Mouse (Mus musculus) CH12.LX (cell line): Measurements from ENCODE around the gene Mrpl54. TPM values are rescaled to one million over a fixed set of nuclear protein-coding genes. Genes with fewer than 3 reads are reported as not detected.

Source experiments
- DNase-seq: peaks from one replicate; pipeline ENCODE4 v3.0.0-alpha.2; 2013; ENCODE audit errors: extremely low read depth
- H3K27ac ChIP-seq: 2 replicates; pipeline ENCODE4 v1.5.1; 2012; ENCODE audit warnings: low read depth, mild to moderate bottlenecking, control low read depth, moderate library complexity; ENCODE audit not compliant: insufficient read depth
- H3K27me3 ChIP-seq: replicated peaks from 2 replicates; pipeline ENCODE3; 2012; ENCODE audit warnings: inconsistent platforms
- H3K36me3 ChIP-seq, 2 experiments: replicated peaks in 1 of 2; 2 replicates each; pipeline versions ENCODE3 to v1.6.1; 2012; ENCODE audit warnings: inconsistent platforms in 1 of 2, low read length in 1 of 2, mild to moderate bottlenecking in 1 of 2, mixed read lengths in 1 of 2, moderate library complexity in 1 of 2; ENCODE audit not compliant: control insufficient read depth in 1 of 2, insufficient read depth in 1 of 2
- H3K4me1 ChIP-seq, 2 experiments: 2 replicates each; pipeline ENCODE4 v1.6.1; 2012; ENCODE audit warnings: inconsistent platforms in 1 of 2, moderate library complexity in 1 of 2; ENCODE audit not compliant: insufficient read depth in 2 of 2, control insufficient read depth in 1 of 2
- H3K4me2 ChIP-seq: 2 replicates; pipeline ENCODE4 v1.6.1; 2012; ENCODE audit warnings: low read depth, mild to moderate bottlenecking, control low read depth; ENCODE audit not compliant: poor library complexity, insufficient read depth, severe bottlenecking
- H3K4me3 ChIP-seq, 3 experiments: fragments of 150-350 bp in 1 of 3; sonication (generic) in 1 of 3; replicated peaks in 1 of 3; 2 replicates each; pipeline versions ENCODE3 to v1.5.1; 2011 to 2012; ENCODE audit warnings: low read depth in 2 of 3, low read length in 2 of 3, mild to moderate bottlenecking in 2 of 3, moderate library complexity in 2 of 3, control low read depth in 1 of 3, improper control_type of control experiment in 1 of 3, inconsistent platforms in 1 of 3, mixed read lengths in 1 of 3; ENCODE audit not compliant: poor library complexity in 1 of 3
- H3K79me2 ChIP-seq: replicated peaks from 2 replicates; pipeline ENCODE4 v1.6.1; 2012; ENCODE audit warnings: mild to moderate bottlenecking, moderate library complexity; ENCODE audit not compliant: control insufficient read depth, poor library complexity, insufficient read depth, severe bottlenecking; ENCODE audit errors: extremely low read depth
- H3K9ac ChIP-seq: 2 replicates; pipeline ENCODE4 v1.6.1; 2012; ENCODE audit warnings: low read depth, mild to moderate bottlenecking, control low read depth, moderate library complexity; ENCODE audit not compliant: insufficient read depth
- H3K9me3 ChIP-seq: replicated peaks from 2 replicates; pipeline ENCODE3; 2012; ENCODE audit warnings: low read length, inconsistent platforms, mixed read lengths
- CHD2 ChIP-seq: IDR thresholded peaks from 2 replicates; pipeline ENCODE4 v1.6.1; 2011; ENCODE audit warnings: low read length, improper control_type of control experiment
- CTCF ChIP-seq, 2 experiments: IDR thresholded peaks in 1 of 2; conservative IDR thresholded peaks in 1 of 2; 2 replicates each; pipeline ENCODE4 v1.5.1; 2011 to 2012; ENCODE audit warnings: low read depth in 2 of 2, low read length in 2 of 2, improper control_type of control experiment in 1 of 2, inconsistent platforms in 1 of 2, mild to moderate bottlenecking in 1 of 2, moderate library complexity in 1 of 2
- E2F4 ChIP-seq: IDR thresholded peaks from 2 replicates; pipeline ENCODE4 v1.6.1; 2011; ENCODE audit warnings: low read depth, low read length, improper control_type of control experiment; ENCODE audit not compliant: insufficient replicate concordance
- GABPA ChIP-seq: IDR thresholded peaks from 2 replicates; pipeline ENCODE4 v1.6.1; 2012; ENCODE audit warnings: low read depth, low read length, improper control_type of control experiment, inconsistent platforms; ENCODE audit not compliant: insufficient replicate concordance
- JUND ChIP-seq: conservative IDR thresholded peaks from 2 replicates; pipeline ENCODE4 v1.6.1; 2011; ENCODE audit warnings: low read depth, low read length, improper control_type of control experiment
- KAT2A ChIP-seq: IDR thresholded peaks from 2 replicates; pipeline ENCODE4 v1.6.1; 2012; ENCODE audit warnings: low read length, improper control_type of control experiment, inconsistent platforms; ENCODE audit not compliant: insufficient replicate concordance
- MAFK ChIP-seq: IDR thresholded peaks from 2 replicates; pipeline ENCODE4 v1.6.1; 2011; ENCODE audit warnings: low read length, improper control_type of control experiment; ENCODE audit not compliant: insufficient replicate concordance
- NRF1 ChIP-seq: IDR thresholded peaks from 2 replicates; pipeline ENCODE4 v1.6.1; 2014; ENCODE audit warnings: low read depth, mild to moderate bottlenecking, inconsistent platforms, low read length, improper control_type of control experiment, moderate library complexity
- SMC3 ChIP-seq: IDR thresholded peaks from 2 replicates; pipeline ENCODE4 v1.6.1; 2011; ENCODE audit warnings: low read depth, low read length, improper control_type of control experiment
- TCF12 ChIP-seq: IDR thresholded peaks from 2 replicates; pipeline ENCODE4 v1.6.1; 2014; ENCODE audit warnings: low read depth, mild to moderate bottlenecking, inconsistent platforms, low read length, improper control_type of control experiment
- USF1 ChIP-seq: IDR thresholded peaks from 2 replicates; pipeline ENCODE4 v1.6.1; 2014; ENCODE audit warnings: low read depth, mild to moderate bottlenecking, inconsistent platforms, low read length, improper control_type of control experiment
- ZC3H11A ChIP-seq: IDR thresholded peaks from 2 replicates; pipeline ENCODE4 v1.6.1; 2012; ENCODE audit warnings: low read depth, mild to moderate bottlenecking, inconsistent platforms, low read length, improper control_type of control experiment
- ZMIZ1 ChIP-seq: IDR thresholded peaks from 2 replicates; pipeline ENCODE4 v1.6.1; 2012; ENCODE audit warnings: low read depth, mild to moderate bottlenecking, inconsistent platforms, low read length, improper control_type of control experiment
- ZNF384 ChIP-seq: IDR thresholded peaks from 2 replicates; pipeline ENCODE4 v1.6.1; 2012; ENCODE audit warnings: low read depth, low read length, improper control_type of control experiment, inconsistent platforms
- dilution Hi-C: fragments of 300-500 bp; cut with MboI; formaldehyde crosslinking; loops from 2 replicates; pipeline ENCODE4 v1.14.3; 2020; ENCODE audit warnings: low sequenced_read_pairs; ENCODE audit not compliant: extremely low pct_unique_long_range_greater_than_20kb, extremely low pct_ligation_motif_present
- in situ Hi-C: fragments of 300-500 bp; cut with MboI; formaldehyde crosslinking; loops from 3 replicates; pipeline ENCODE4 v1.14.3; 2019; ENCODE audit warnings: low sequenced_read_pairs, low pct_ligation_motif_present, low pct_unique_long_range_greater_than_20kb, mixed read lengths
- polyA plus RNA-seq: library from polyadenylated mRNA; unstranded; fragments of >175 nt; gene quantifications from 2 replicates; pipeline ENCODE4 v1.2.1, GENCODE M21; 2012; ENCODE audit warnings: low read depth; ENCODE audit not compliant: insufficient read length
- total RNA-seq, 2 experiments: library from RNA; depleted of rRNA; stranded (reverse); fragments of 300-350 nt in 1 of 2; fragments of >200 nt in 1 of 2; gene quantifications; 2 replicates each; pipeline ENCODE4 v1.2.3; 2012 to 2014

The Mrpl54 gene
- total and polyA plus RNA-seq, 3 experiments = 104 to 167 (median 128) TPM

DNA sequence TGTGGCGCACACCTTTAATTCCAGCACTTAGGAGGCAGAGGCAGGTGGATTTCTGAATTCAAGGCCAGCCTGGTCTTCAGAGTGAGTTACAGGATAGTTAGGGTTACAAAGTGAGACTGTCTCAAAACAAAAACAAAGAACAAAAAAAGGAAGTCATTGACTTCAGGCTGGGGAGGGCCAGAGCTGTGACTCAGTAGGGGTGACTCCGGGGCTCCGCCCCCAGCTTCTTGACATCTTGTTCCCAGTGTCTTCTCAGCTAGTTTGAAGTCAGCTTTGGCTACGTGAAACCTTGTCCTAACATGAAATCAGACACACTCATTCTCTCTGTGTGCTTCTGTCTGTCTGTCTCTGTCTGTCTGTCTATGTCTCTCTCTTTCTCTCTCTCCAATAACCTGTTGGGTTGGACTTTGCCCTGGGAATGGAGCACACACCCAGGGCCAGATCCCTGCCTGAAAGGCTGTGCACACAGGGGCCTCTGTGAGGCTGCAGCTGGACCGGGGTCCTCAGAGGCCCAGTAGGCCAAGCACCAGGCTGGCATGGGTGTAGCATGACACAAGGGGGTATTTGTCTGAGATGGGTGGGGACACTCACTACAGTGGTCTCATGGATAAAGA lies 45.2 kb downstream of the Mrpl54 start:
- TF ChIP-seq MAFK (no peak), USF1 (no peak), ZNF384 (no peak), GABPA (no peak), JUND (no peak), ZC3H11A (no peak), CHD2 (no peak), NRF1 (no peak), ZMIZ1 (no peak)
- H3K27ac ChIP-seq = no peak overlapping the region
- peaks cover 13% of the 10 kb centered on the region for H3K9me3 ChIP-seq
- no peak for DNase-seq
- H3K9ac ChIP-seq = no peak overlapping the region
- no peaks in the 10 kb centered on the region for H3K79me2 ChIP-seq
- no peak overlapping the region for H3K4me2 ChIP-seq
- peaks cover 0 to 11% of the 10 kb centered on the region in 2 experiments; a peak in 2 of 4 replicates for H3K4me1 ChIP-seq
- H3K36me3 ChIP-seq = no peaks in the 10 kb centered on the region
- in situ Hi-C loops (no loop called here), dilution Hi-C loops (no loop called here)
- H3K27me3 ChIP-seq = no peaks in the 10 kb centered on the region
- no peak overlapping the region for H3K4me3 ChIP-seq

GRCm38 (mm10) chr10:81217964-81218363 lies 48.8 kb downstream of the Mrpl54 start:
- Histone ChIP-seq H3K4me3 (no peak overlapping the region), H3K9ac (no peak overlapping the region), H3K4me1 (peaks cover 0 to 13% of the 10 kb centered on the region in 2 experiments; a peak in 2 of 4 replicates), H3K79me2 (no peaks in the 10 kb centered on the region), H3K4me2 (no peak overlapping the region), H3K27ac (no peak overlapping the region)
- in situ Hi-C loops (no loop called here), dilution Hi-C loops (no loop called here)
- no peak for TF ChIP-seq ZC3H11A
- TF ChIP-seq ZMIZ1 = no peak
- no peak for TF ChIP-seq KAT2A
- no peak for TF ChIP-seq GABPA
- no peak for TF ChIP-seq TCF12
- peak; percentile 7; the same call in 1 of the 2 replicates for TF ChIP-seq SMC3
- TF ChIP-seq CTCF (conservative IDR thresholded peaks at IDR 0.05 in 1 of 2, IDR thresholded peaks at IDR 0.05 in 1 of 2; ENCODE audit: low read depth in 2 of 2, low read length in 2 of 2) = peak in 1 of 2 experiments; percentile 39; a peak in 2 of 4 replicates
- TF ChIP-seq E2F4 = no peak
- TF ChIP-seq, all 38 proteins: peak for 2
- Histone ChIP-seq H3K9me3 (peaks cover 13% of the 10 kb centered on the region), H3K36me3 (no peaks in the 10 kb centered on the region), H3K27me3 (peaks cover 11% of the 10 kb centered on the region)
- DNase-seq = no peak
